Mouse (Mus musculus) testis, adult 2 months (tissue): ENCODE data around the gene Mpi.

ENCODE experiments used
- CTCF ChIP-seq: fragments of 200-500 bp; IDR thresholded peaks from 2 replicates; pipeline ENCODE4 v1.5.1; 2012; ENCODE audit warnings: low read depth, mild to moderate bottlenecking, inconsistent platforms, low read length, moderate library complexity; ENCODE audit not compliant: control insufficient read depth, insufficient read depth, insufficient replicate concordance
- POLR2A ChIP-seq: fragments of 200-500 bp; IDR thresholded peaks from 2 replicates; pipeline ENCODE4 v1.6.1; 2012; ENCODE audit warnings: low read depth, mild to moderate bottlenecking, inconsistent platforms, low read length, moderate library complexity; ENCODE audit not compliant: control insufficient read depth

- TF ChIP-seq POLR2A (no peak), CTCF (no peak)
Observed at GRCm38 (mm10) chr9:57568500-57568899, 15.9 kb upstream of the Mpi start.
